Mouse (Mus musculus): ENCODE measurements at regions not wholly inside any gene's neighbourhood (a gene's known extent, or its start where the extent isn't known, plus 50 kb on each side); places are given as distances from the start of the nearest gene placed in this dataset.

DNA sequence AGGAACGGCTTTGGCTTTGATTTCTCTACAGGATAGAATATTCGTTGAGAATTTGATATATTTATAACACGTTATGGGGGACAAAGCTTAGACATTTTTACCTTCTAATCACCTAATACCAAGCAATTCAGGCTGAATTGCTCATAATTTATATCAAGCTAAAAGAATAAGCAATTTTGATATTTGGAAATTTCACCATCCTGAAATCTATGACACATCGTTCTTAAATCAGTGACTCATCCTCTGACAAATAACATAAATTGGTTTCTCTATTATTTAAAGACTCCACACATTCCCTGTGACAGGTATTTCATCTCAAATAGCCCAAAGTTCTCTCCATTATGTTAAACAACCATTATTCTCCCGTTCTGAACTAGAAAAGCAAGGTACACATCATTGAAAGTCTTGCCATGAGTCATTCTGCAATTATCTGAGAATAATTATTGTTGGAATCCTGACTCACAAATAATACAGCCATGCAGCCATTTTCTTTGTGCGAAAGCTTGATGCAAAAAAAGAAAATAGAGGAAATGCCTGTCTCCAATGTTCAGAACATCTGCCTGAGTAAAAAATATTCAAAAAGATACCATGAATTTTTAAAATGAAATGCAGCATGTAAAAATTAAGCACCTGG, 182.3 kb upstream of the BC052040 start:
- WGBS = 70% methylated on average over 6 of the region's 6 CpGs

GRCm38 (mm10) chr2:115399987-115400550, 181.4 kb upstream of the BC052040 start:
- H3K9me3 ChIP-seq (ENCODE audit: control insufficient read depth, low read length) = no peaks in the 10 kb centered on the region
- 89% methylated on average over 10 of the region's 10 CpGs for WGBS
- H3K4me1 ChIP-seq (ENCODE audit: control insufficient read depth, insufficient read depth, low read length) = no peaks in the 10 kb centered on the region
- no peak overlapping the region for H3K4me3 ChIP-seq (ENCODE audit: low read length)
- H3K27ac ChIP-seq (ENCODE audit: low read length) = no peak overlapping the region
- H3K36me3 ChIP-seq (ENCODE audit: control insufficient read depth, insufficient read depth, low read length) = no peaks in the 10 kb centered on the region
- ATAC-seq = no peak
- H3K4me2 ChIP-seq (ENCODE audit: low read depth, low read length) = no peak overlapping the region
- no peak overlapping the region for H3K9ac ChIP-seq (ENCODE audit: low read depth, low read length)
- H3K27me3 ChIP-seq (replicated peaks; ENCODE audit: control insufficient read depth, insufficient read depth, low read length) = no peaks in the 10 kb centered on the region

More for the DNA sequence above, 182.3 kb upstream of the BC052040 start:
- no peak overlapping the region for H3K4me3 ChIP-seq (ENCODE audit: low read length)
- ATAC-seq = no peak
- H3K9ac ChIP-seq (ENCODE audit: low read depth, low read length) = no peak overlapping the region
- no peaks in the 10 kb centered on the region for H3K36me3 ChIP-seq (ENCODE audit: control insufficient read depth, insufficient read depth, low read length)
- no peaks in the 10 kb centered on the region for H3K4me1 ChIP-seq (ENCODE audit: control insufficient read depth, insufficient read depth, low read length)
- H3K9me3 ChIP-seq (ENCODE audit: control insufficient read depth, low read length) = no peaks in the 10 kb centered on the region
- H3K4me2 ChIP-seq (ENCODE audit: low read depth, low read length) = no peak overlapping the region
- no peak overlapping the region for H3K27ac ChIP-seq (ENCODE audit: low read length)
- H3K27me3 ChIP-seq (replicated peaks; ENCODE audit: control insufficient read depth, insufficient read depth, low read length) = no peaks in the 10 kb centered on the region

- H3K4me1 ChIP-seq (ENCODE audit: control insufficient read depth, insufficient read depth, low read length) = no peaks in the 10 kb centered on the region
- WGBS = 29% methylated on average over 2 of the region's 2 CpGs
- no peaks in the 10 kb centered on the region for H3K27me3 ChIP-seq (replicated peaks; ENCODE audit: control insufficient read depth, insufficient read depth, low read length)
- ATAC-seq = no peak
- H3K4me2 ChIP-seq (ENCODE audit: low read depth, low read length) = no peak overlapping the region
- no peak overlapping the region for H3K4me3 ChIP-seq (ENCODE audit: low read length)
- no peak overlapping the region for H3K27ac ChIP-seq (ENCODE audit: low read length)
- no peaks in the 10 kb centered on the region for H3K36me3 ChIP-seq (ENCODE audit: control insufficient read depth, insufficient read depth, low read length)
- H3K9ac ChIP-seq (ENCODE audit: low read depth, low read length) = no peak overlapping the region
- no peaks in the 10 kb centered on the region for H3K9me3 ChIP-seq (ENCODE audit: control insufficient read depth, low read length)
Measured at GRCm38 (mm10) chr2:115402246-115402645, 179.3 kb upstream of the BC052040 start.

DNA sequence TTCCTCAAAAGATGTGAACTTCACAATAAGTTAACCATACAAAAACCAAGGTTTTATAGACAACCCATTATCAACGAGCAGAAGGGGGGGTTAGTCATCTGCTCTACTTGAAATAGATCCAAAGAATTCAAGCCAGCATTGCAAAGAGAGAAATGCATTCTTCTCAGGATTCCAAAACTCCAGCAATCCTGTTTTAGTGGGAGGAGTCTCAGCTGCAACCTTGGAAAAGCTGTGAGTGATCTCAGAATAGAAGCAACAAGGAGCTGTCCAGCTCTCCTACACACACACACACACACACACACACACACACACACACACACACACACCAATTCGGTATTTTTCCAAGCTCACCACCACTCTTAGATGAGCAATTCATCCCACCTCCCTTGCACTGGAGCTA, 149.0 kb upstream of the BC052040 start:
- 28% methylated on average over 2 of the region's 2 CpGs for WGBS
- no peaks in the 10 kb centered on the region for H3K36me3 ChIP-seq (ENCODE audit: control insufficient read depth, insufficient read depth, low read length)
- H3K4me2 ChIP-seq (ENCODE audit: low read depth, low read length) = no peak overlapping the region
- ATAC-seq = no peak
- no peaks in the 10 kb centered on the region for H3K27me3 ChIP-seq (replicated peaks; ENCODE audit: control insufficient read depth, insufficient read depth, low read length)
- H3K9me3 ChIP-seq (ENCODE audit: control insufficient read depth, low read length) = no peaks in the 10 kb centered on the region
- H3K27ac ChIP-seq (ENCODE audit: low read length) = no peak overlapping the region
- no peak overlapping the region for H3K4me3 ChIP-seq (ENCODE audit: low read length)
- no peak overlapping the region for H3K9ac ChIP-seq (ENCODE audit: low read depth, low read length)
- H3K4me1 ChIP-seq (ENCODE audit: control insufficient read depth, insufficient read depth, low read length) = no peaks in the 10 kb centered on the region

DNA sequence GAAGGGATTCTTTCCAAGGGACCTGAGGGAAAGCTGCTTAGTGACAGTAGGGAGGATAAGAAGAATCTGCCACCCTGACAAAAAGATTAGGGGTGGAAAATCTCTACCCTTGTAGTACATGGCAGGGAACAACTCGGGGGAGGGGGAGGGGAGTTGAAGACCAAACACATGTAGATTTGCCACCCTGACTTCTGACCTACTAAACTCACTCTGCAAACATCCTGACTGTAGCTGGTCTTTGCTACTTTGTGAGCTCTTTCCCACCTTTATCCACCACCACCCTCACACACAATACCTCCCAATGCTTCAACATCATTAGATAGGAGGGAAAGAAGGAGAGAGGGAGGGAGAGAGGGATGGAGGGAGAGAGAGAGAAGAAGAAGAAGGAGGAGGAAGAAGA, 140.4 kb upstream of the BC052040 start:
- Histone ChIP-seq H3K27ac (ENCODE audit: low read length) (no peak overlapping the region), H3K27me3 (replicated peaks; ENCODE audit: control insufficient read depth, insufficient read depth, low read length) (no peaks in the 10 kb centered on the region), H3K4me2 (ENCODE audit: low read depth, low read length) (no peak overlapping the region), H3K4me1 (ENCODE audit: control insufficient read depth, insufficient read depth, low read length) (no peaks in the 10 kb centered on the region), H3K9ac (ENCODE audit: low read depth, low read length) (no peak overlapping the region), H3K4me3 (ENCODE audit: low read length) (no peak overlapping the region), H3K36me3 (ENCODE audit: control insufficient read depth, insufficient read depth, low read length) (no peaks in the 10 kb centered on the region), H3K9me3 (ENCODE audit: control insufficient read depth, low read length) (no peaks in the 10 kb centered on the region)
- 25% methylated on average over 1 of the region's 1 CpGs for WGBS
- no peak for ATAC-seq

GRCm38 (mm10) chr2:115449783-115450483, 131.6 kb upstream of the BC052040 start:
- H3K9me3 ChIP-seq (ENCODE audit: control insufficient read depth, low read length) = no peaks in the 10 kb centered on the region
- H3K4me2 ChIP-seq (ENCODE audit: low read depth, low read length) = peak overlapping the region; percentile 39; the same call in 1 of the 2 replicates
- no peak overlapping the region for H3K4me3 ChIP-seq (ENCODE audit: low read length)
- no peaks in the 10 kb centered on the region for H3K36me3 ChIP-seq (ENCODE audit: control insufficient read depth, insufficient read depth, low read length)
- H3K27ac ChIP-seq (ENCODE audit: low read length) = peak overlapping the region; percentile 85
- H3K4me1 ChIP-seq (ENCODE audit: control insufficient read depth, insufficient read depth, low read length) = peaks cover 2% of the 10 kb centered on the region; the same call in 1 of the 2 replicates
- H3K9ac ChIP-seq (ENCODE audit: low read depth, low read length) = no peak overlapping the region
- WGBS = 66% methylated on average over 6 of the region's 6 CpGs
- no peaks in the 10 kb centered on the region for H3K27me3 ChIP-seq (replicated peaks; ENCODE audit: control insufficient read depth, insufficient read depth, low read length)
- peak; percentile 97 for ATAC-seq

DNA sequence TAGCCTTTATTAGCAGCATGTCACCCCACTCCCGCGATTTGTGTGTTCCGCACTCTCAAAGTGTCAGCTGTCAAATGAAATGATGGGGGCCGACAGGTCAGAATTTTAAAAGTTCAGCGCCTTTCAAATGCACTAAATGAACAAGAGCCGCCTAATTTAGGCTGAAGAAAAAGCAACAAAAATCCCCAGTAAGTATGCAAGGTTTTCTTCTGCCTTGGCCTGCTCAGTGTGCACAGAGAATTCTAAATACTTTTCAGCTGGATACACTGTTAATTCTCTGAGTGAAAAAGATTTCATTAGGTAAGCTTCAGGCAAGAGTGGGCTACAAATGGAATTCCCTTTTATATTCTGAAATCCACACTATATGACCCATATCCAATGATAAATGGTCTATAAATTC, 125.9 kb upstream of the BC052040 start:
- Histone ChIP-seq H3K27ac (ENCODE audit: low read length) (no peak overlapping the region), H3K4me2 (ENCODE audit: low read depth, low read length) (no peak overlapping the region), H3K27me3 (replicated peaks; ENCODE audit: control insufficient read depth, insufficient read depth, low read length) (no peaks in the 10 kb centered on the region), H3K36me3 (ENCODE audit: control insufficient read depth, insufficient read depth, low read length) (no peaks in the 10 kb centered on the region), H3K9ac (ENCODE audit: low read depth, low read length) (no peak overlapping the region), H3K4me3 (ENCODE audit: low read length) (no peak overlapping the region), H3K4me1 (ENCODE audit: control insufficient read depth, insufficient read depth, low read length) (no peaks in the 10 kb centered on the region; the same call in 1 of the 2 replicates), H3K9me3 (ENCODE audit: control insufficient read depth, low read length) (no peaks in the 10 kb centered on the region)
- ATAC-seq = no peak
- 84% methylated on average over 6 of the region's 6 CpGs for WGBS

DNA sequence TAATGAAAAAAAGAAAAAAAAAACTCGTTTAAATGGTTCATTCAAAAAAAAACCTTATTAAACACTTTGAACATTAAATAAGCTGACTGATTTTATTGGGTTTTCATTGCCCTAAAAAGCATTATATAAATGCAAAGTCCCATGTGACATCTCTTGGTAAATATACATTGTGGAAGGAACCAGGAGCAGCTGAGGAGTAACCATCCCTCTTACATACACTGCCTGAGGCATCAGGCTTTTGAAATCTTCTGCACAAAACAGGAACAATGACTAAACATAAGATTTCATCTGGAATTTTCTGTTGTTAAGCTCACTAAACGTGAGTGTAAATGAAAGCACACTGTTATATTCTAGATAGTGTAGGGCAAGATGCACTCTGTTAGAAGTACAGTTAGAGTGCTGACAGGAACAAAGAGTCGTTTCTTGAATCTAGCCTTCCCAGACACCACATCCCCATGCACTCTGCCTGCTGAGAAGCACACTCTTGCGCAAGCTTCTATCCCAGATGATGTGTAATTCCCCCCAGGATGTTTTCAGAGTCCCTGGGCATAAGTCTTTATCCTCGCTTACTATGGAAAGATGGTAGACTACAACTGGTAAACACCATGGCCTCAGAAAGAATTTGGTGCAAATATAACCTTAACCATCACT, 125.0 kb upstream of the BC052040 start:
- H3K27me3 ChIP-seq (replicated peaks; ENCODE audit: control insufficient read depth, insufficient read depth, low read length) = no peaks in the 10 kb centered on the region
- no peaks in the 10 kb centered on the region; the same call in 1 of the 2 replicates for H3K4me1 ChIP-seq (ENCODE audit: control insufficient read depth, insufficient read depth, low read length)
- no peak overlapping the region for H3K4me3 ChIP-seq (ENCODE audit: low read length)
- 71% methylated on average over 5 of the region's 5 CpGs for WGBS
- no peaks in the 10 kb centered on the region for H3K36me3 ChIP-seq (ENCODE audit: control insufficient read depth, insufficient read depth, low read length)
- no peaks in the 10 kb centered on the region for H3K9me3 ChIP-seq (ENCODE audit: control insufficient read depth, low read length)
- H3K9ac ChIP-seq (ENCODE audit: low read depth, low read length) = no peak overlapping the region
- no peak overlapping the region for H3K4me2 ChIP-seq (ENCODE audit: low read depth, low read length)
- no peak overlapping the region for H3K27ac ChIP-seq (ENCODE audit: low read length)
- no peak for ATAC-seq

DNA sequence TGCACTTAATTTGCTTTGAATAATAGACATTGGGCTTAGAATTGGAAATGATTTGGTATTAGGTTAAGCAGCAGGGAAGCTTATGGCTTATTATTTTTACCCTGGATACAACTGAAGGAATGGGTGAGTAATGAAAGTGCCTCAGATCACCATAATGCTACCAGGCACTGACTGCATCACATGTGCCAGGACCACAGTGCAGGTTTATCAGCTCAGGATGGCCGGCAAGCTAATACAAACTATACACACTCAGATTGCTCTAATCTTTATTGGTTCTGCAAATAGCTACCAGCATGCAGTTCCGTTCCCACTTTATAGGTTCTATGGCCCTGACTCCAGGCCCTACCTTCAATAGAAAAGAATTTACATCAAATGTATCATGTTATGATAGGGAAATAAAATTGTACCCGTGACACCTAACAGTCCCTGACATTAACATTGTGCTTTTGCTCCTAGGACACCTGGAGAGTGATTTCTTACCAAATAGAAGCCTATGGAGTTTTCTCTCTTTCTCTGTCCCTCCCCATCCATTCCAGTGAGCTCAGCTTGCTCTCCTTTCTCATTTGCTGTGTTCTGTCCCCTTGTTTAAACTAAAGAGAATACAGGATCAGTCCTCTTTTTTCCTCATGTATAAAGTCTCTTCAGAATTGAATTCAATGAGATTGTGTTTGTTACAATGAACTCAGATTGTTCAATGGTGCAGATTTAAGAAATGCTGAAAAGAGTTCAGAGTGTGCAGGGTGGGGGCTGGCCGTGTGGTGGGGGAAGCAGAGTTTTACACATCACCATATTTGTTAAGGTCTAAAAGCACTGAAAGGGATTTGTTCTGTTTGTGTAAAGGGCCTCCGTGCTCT, 121.3 kb upstream of the BC052040 start:
- H3K27ac ChIP-seq (ENCODE audit: low read length) = no peak overlapping the region

More for the DNA sequence above, 121.3 kb upstream of the BC052040 start:
- ATAC-seq = peak; percentile 85
- Histone ChIP-seq H3K4me2 (ENCODE audit: low read depth, low read length) (no peak overlapping the region), H3K36me3 (ENCODE audit: control insufficient read depth, insufficient read depth, low read length) (no peaks in the 10 kb centered on the region), H3K9ac (ENCODE audit: low read depth, low read length) (no peak overlapping the region), H3K9me3 (ENCODE audit: control insufficient read depth, low read length) (no peaks in the 10 kb centered on the region), H3K27me3 (replicated peaks; ENCODE audit: control insufficient read depth, insufficient read depth, low read length) (no peaks in the 10 kb centered on the region), H3K4me3 (ENCODE audit: low read length) (no peak overlapping the region), H3K4me1 (ENCODE audit: control insufficient read depth, insufficient read depth, low read length) (no peaks in the 10 kb centered on the region; the same call in 1 of the 2 replicates)
- 56% methylated on average over 5 of the region's 5 CpGs for WGBS

All from intestine, embryonic 16.5 days (tissue).